Mouse (Mus musculus) spleen, adult 12 weeks (tissue): ENCODE measurements around the gene Vpreb2.
"Not testable (repeated sequence)": the region's sequence is repeated elsewhere in the genome, so short reads cannot be mapped to it uniquely, and the experiment has no call there.

Experiments
- DNase-seq: peaks from one replicate; pipeline ENCODE4 v3.0.0; 2022; ENCODE audit warnings: low spot score

Gene Vpreb2

DNA sequence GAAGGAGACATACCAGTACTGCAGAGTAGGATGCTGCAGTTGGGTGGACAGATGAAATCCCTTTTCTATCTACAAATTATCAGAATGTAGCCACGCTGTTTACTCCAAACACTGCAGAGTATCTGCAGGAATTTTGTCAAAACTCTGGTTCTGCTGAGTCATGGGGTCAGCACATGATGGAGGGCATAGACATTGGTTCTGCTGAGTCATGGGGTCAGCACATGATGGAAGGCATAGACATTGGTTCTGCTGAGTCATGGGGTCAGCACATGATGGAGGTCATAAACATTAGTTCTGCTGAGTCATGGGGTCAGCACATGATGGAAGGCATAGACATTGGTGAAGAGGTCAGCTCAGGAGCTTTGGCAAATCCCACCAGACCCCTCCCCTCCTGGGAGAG lies 7.5 kb downstream of the Vpreb2 start:
- no peak for DNase-seq

DNA sequence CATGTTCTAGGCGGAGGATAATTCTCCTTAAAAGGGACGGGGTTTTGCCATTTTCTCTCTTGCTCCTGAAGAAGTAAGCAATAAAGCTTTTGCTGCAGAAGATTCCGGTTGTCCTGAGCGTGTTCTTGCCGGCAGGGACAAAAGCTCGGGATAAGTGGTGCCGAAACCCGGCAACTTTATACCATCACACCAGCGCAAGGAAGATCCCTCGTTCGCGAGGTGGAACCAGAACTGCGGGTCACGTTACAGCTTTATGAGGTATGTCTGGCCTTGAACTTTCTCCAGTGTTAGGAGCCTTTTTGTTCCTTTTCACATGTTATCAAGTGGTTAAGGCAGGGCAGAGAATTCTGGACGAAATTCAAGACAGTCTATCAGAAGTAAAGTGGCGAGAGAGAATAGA lies 12.1 kb downstream of the Vpreb2 start:
- DNase-seq: not testable (repeated sequence)

- no peak for DNase-seq
These were observed 19.4 kb downstream of the Vpreb2 start for GRCm38 (mm10) chr16:17999668-18000067.

DNA sequence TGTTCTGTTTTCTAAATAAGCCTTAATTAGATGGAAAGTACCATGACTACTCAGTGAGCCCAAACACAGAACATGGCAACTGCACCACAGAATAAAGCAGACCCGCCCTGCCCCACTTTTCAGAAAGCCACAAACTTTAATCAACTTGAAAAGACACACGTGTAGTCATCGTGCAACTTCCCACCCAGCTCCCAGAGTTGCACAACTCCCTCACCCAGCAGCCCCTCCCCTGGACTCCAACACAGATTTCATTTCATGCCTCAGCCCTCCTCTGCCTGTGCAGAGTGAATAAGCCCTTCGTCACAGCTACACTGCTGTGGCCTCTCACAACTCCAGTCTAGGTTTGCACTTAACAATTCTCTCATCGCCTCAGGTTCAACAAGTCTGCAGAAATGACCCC lies 24.4 kb downstream of the Vpreb2 start:
- DNase-seq: no peak

DNA sequence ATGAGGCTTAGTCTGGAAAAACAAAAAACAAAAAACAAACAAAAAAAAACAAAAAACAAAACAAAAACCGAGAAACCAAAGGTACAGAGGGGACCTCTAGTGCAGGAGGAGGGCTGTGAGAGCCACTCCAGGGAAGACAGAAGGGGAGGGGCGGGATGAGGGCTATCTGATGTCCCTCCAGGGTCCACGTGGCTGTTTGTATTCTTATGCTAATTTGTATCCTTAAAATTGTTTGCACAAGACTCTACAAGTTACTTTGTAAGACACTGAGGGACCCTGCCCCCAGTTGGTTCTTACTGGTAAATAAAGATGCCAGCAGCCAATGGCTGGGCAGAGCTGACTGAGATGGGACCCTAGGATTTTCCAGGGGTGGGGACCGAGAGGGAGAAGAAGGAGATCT lies 26.9 kb downstream of the Vpreb2 start:
- no peak for DNase-seq

DNA sequence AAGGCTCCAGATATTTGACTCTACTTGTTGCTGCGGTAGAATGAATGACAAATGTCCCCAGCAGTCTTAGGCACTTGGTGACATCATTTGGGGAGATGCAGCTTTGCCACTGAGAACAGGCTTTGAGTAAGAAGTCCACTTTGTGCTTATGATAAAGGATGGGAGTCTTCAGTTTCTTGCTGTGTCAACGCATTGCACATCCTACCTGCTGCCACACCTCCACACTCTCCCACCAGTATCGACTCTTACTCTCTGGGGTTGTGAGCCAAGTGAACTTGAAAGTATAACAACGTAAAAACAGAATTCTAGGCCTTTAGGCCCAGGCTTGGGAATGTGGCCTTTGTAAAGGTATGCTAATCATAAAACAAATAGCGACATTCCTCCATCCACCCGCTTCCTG lies 30.9 kb downstream of the Vpreb2 start:
- no peak for DNase-seq

DNA sequence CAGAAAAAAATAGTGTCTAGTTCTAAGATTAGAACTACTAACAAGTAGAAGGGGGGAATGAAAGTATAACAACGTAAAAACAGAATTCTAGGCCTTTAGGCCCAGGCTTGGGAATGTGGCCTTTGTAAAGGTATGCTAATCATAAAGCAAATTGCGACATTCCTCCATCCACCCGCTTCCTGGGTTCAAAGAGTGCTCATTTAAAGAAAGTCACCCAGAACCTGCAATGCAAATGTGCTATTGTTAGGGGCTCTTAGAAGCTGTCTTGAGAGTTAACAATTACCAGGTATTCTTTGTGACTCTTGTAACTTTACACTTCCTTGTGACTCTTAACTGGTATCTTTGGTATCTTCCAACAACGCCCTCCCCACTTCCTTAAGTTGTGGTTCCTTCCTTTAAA lies 36.3 kb downstream of the Vpreb2 start:
- DNase-seq: not testable (repeated sequence)

GRCm38 (mm10) chr16:18022780-18023557 lies 42.7 kb downstream of the Vpreb2 start:
- no peak for DNase-seq

GRCm38 (mm10) chr16:18027371-18027770 lies 47.1 kb downstream of the Vpreb2 start:
- no peak for DNase-seq
